Mouse (Mus musculus): ENCODE data around the gene Ero1l. TPM values are rescaled to one million over a fixed set of nuclear protein-coding genes. Genes with fewer than 3 reads are reported as not detected.

Gene Ero1l
- total and polyA plus RNA-seq, 2 experiments from 2014 or later = 21.5 to 32.0 TPM

- no peaks in the 10 kb centered on the region for H3K36me3 ChIP-seq (ENCODE audit: insufficient read depth, low read length)
- DNase-seq (ENCODE audit: low spot score) = no peak
- no peak for ATAC-seq (ENCODE audit: low FRiP score)
- H3K4me3 ChIP-seq (ENCODE audit: low read depth, low read length) = no peak overlapping the region
- 90% methylated on average over 2 of the region's 2 CpGs for WGBS
- no peaks in the 10 kb centered on the region for H3K4me1 ChIP-seq (ENCODE audit: insufficient read depth, low read length)
- H3K27ac ChIP-seq (ENCODE audit: low read depth, low read length) = no peak overlapping the region
- H3K9me3 ChIP-seq (ENCODE audit: low read length) = no peaks in the 10 kb centered on the region
- no peak overlapping the region for H3K9ac ChIP-seq (replicated peaks; ENCODE audit: low read length, poor library complexity, severe bottlenecking)
- TF ChIP-seq CTCF (IDR thresholded peaks at IDR 0.05) = no peak
- H3K4me2 ChIP-seq (ENCODE audit: low read depth, low read length, poor library complexity, severe bottlenecking) = no peak overlapping the region
- no peaks in the 10 kb centered on the region for H3K27me3 ChIP-seq (ENCODE audit: insufficient read depth, low read length)
These were observed 79.5 kb downstream of the Ero1l start for GRCm38 (mm10) chr14:45239042-45239441.

Other genes starting within 250 kb of the Ero1l start
- 57.1 and 57.3 TPM in 2 replicates for gene Gpr137c, start 99.1 kb downstream of the Ero1l start, total RNA-seq (2014; rRNA removed)
- gene Gpr137c, start 99.1 kb downstream of the Ero1l start, polyA plus RNA-seq (2015; fragmentation: Nextera tagmentation; extraction: Ambion mirVana) = 13.0 and 15.0 TPM in 2 replicates
- gene Txndc16, start 98.4 kb downstream of the Ero1l start, total RNA-seq (2014; rRNA removed) = 53.1 and 57.3 TPM in 2 replicates
- 31.2 and 34.4 TPM in 2 replicates for gene Txndc16, start 98.4 kb downstream of the Ero1l start, polyA plus RNA-seq (2015; fragmentation: Nextera tagmentation; extraction: Ambion mirVana)
- gene Psmc6, start 11.0 kb upstream of the Ero1l start, total RNA-seq (2014; rRNA removed) = 105 and 128 TPM in 2 replicates
- 136 and 139 TPM in 2 replicates for gene Psmc6, start 11.0 kb upstream of the Ero1l start, polyA plus RNA-seq (2015; fragmentation: Nextera tagmentation; extraction: Ambion mirVana)
- 24.3 and 26.8 TPM in 2 replicates for gene Styx, start 32.3 kb upstream of the Ero1l start, total RNA-seq (2014; rRNA removed)
- gene Styx, start 32.3 kb upstream of the Ero1l start, polyA plus RNA-seq (2015; fragmentation: Nextera tagmentation; extraction: Ambion mirVana) = 64.0 and 72.1 TPM in 2 replicates
- 17.6 and 26.2 TPM in 2 replicates for gene Gnpnat1, start 86.1 kb upstream of the Ero1l start, total RNA-seq (2014; rRNA removed)
- 19.1 and 23.5 TPM in 2 replicates for gene Gnpnat1, start 86.1 kb upstream of the Ero1l start, polyA plus RNA-seq (2015; fragmentation: Nextera tagmentation; extraction: Ambion mirVana)
- 26.4 and 29.0 TPM in 2 replicates for gene Fermt2, start 211.3 kb upstream of the Ero1l start, total RNA-seq (2014; rRNA removed)
- 66.7 and 70.0 TPM in 2 replicates for gene Fermt2, start 211.3 kb upstream of the Ero1l start, polyA plus RNA-seq (2015; fragmentation: Nextera tagmentation; extraction: Ambion mirVana)